Mouse (Mus musculus) cortical plate, adult 2 months (tissue): ENCODE measurements around the gene Fuca1.

Experiments used
- CTCF ChIP-seq: fragments of 200-500 bp; IDR thresholded peaks from 2 replicates; pipeline ENCODE4 v1.5.1; 2011; ENCODE audit warnings: mild to moderate bottlenecking, control low read depth, low read length; ENCODE audit not compliant: insufficient read depth; ENCODE audit errors: extremely low read depth
- POLR2A ChIP-seq: fragments of 200-500 bp; IDR thresholded peaks from 2 replicates; pipeline ENCODE4 v1.6.1; 2011; ENCODE audit warnings: mild to moderate bottlenecking, low read length, control low read depth; ENCODE audit not compliant: insufficient read depth; ENCODE audit errors: extremely low read depth

- TF ChIP-seq POLR2A (no peak), CTCF (no peak)
Observed at GRCm38 (mm10) chr4:135949911-135950310, 29.4 kb downstream of the Fuca1 start.
